Mouse (Mus musculus): Measurements from ENCODE around the gene Itgb6.

- no peak for TF ChIP-seq CTCF (IDR thresholded peaks at IDR 0.05; ENCODE audit: extremely low read depth, insufficient read length, insufficient replicate concordance, low read depth, low read length)
- no peak for TF ChIP-seq POLR2A (IDR thresholded peaks at IDR 0.05; ENCODE audit: low read depth, low read length)
Observed at GRCm38 (mm10) chr2:60688150-60688549, 34.3 kb downstream of the Itgb6 start.

Data from small intestine, adult 2 months (tissue).